Mouse (Mus musculus) myocyte (in vitro differentiated cells): Measurements from ENCODE around the gene Rbms3.

Experiments used
- CEBPB ChIP-seq: IDR thresholded peaks from 2 replicates; pipeline ENCODE4 v1.6.1; 2011; ENCODE audit warnings: mild to moderate bottlenecking, moderate library complexity; ENCODE audit not compliant: poor library complexity, insufficient read depth, severe bottlenecking
- E2F4 ChIP-seq: IDR thresholded peaks from one replicate; pipeline ENCODE4 v1.6.1; 2011; ENCODE audit warnings: mild to moderate bottlenecking, control low read depth, moderate library complexity; ENCODE audit not compliant: insufficient read depth
- MAX ChIP-seq: IDR thresholded peaks from one replicate; pipeline ENCODE4 v1.6.1; 2011; ENCODE audit warnings: low read depth, mild to moderate bottlenecking, control low read depth
- MYOD1 ChIP-seq, 3 experiments: IDR thresholded peaks; one replicate each; pipeline ENCODE4 v1.6.1; 2011; ENCODE audit warnings: control low read depth in 2 of 3, low read depth in 2 of 3, mild to moderate bottlenecking in 2 of 3, moderate library complexity in 1 of 3; ENCODE audit not compliant: insufficient read length in 2 of 3, control insufficient read depth in 1 of 3
- MYOG ChIP-seq, 3 experiments: IDR thresholded peaks; one replicate each; pipeline ENCODE4 v1.6.1; 2011; ENCODE audit warnings: control low read depth in 2 of 3, low read depth in 2 of 3, mild to moderate bottlenecking in 2 of 3; ENCODE audit not compliant: insufficient read length in 2 of 3, control insufficient read depth in 1 of 3, insufficient read depth in 1 of 3
- POLR2A ChIP-seq: IDR thresholded peaks from one replicate; pipeline ENCODE4 v1.6.1; 2011; ENCODE audit warnings: low read depth, mild to moderate bottlenecking, control low read depth, moderate library complexity; ENCODE audit not compliant: insufficient read length
- POLR2AphosphoS2 ChIP-seq: IDR thresholded peaks from one replicate; pipeline ENCODE4 v1.6.1; 2011; ENCODE audit warnings: low read depth, control low read depth; ENCODE audit not compliant: insufficient read length
- REST ChIP-seq: IDR thresholded peaks from one replicate; pipeline ENCODE4 v1.6.1; 2011; ENCODE audit warnings: mild to moderate bottlenecking, control low read depth, moderate library complexity; ENCODE audit not compliant: insufficient read depth, insufficient read length
- TCF12 ChIP-seq: IDR thresholded peaks from one replicate; pipeline ENCODE4 v1.6.1; 2011; ENCODE audit warnings: mild to moderate bottlenecking, control low read depth; ENCODE audit not compliant: poor library complexity, insufficient read depth, severe bottlenecking
- TCF3 ChIP-seq: IDR thresholded peaks from one replicate; pipeline ENCODE4 v1.6.1; 2011; ENCODE audit warnings: low read depth, control low read depth; ENCODE audit not compliant: insufficient read length
- USF1 ChIP-seq: IDR thresholded peaks from one replicate; pipeline ENCODE4 v1.6.1; 2011; ENCODE audit warnings: low read depth, mild to moderate bottlenecking, control low read depth, moderate library complexity

- TF ChIP-seq POLR2A (no peak), CEBPB (no peak), USF1 (no peak), REST (no peak), MAX (no peak), POLR2AphosphoS2 (no peak), MYOG (IDR thresholded peaks at IDR 0.05; ENCODE audit: control insufficient read depth in 1 of 3, insufficient read depth in 1 of 3, insufficient read length in 2 of 3, low read depth in 2 of 3) (no peak), E2F4 (no peak), MYOD1 (IDR thresholded peaks at IDR 0.05; ENCODE audit: control insufficient read depth in 1 of 3, insufficient read length in 2 of 3, low read depth in 2 of 3) (no peak), TCF12 (no peak), TCF3 (no peak)
These were observed 652.9 kb downstream of the Rbms3 start for GRCm38 (mm10) chr9:116976575-116977408.
